Mouse (Mus musculus): ENCODE measurements around the gene Pnpla5. TPM values are rescaled to one million over a fixed set of nuclear protein-coding genes. Genes with fewer than 3 reads are reported as not detected.

The Pnpla5 gene
- polyA plus RNA-seq, 1 experiment from 2014 or later = not detected

- ATAC-seq (ENCODE audit: low read depth) (no peak), DNase-seq (ENCODE audit: low spot score) (no peak)
- no peak overlapping the region for H3K4me2 ChIP-seq (ENCODE audit: low read depth, low read length)
- H3K27me3 ChIP-seq (replicated peaks; ENCODE audit: control insufficient read depth, insufficient read depth, low read length) = no peaks in the 10 kb centered on the region
- H3K36me3 ChIP-seq (ENCODE audit: control insufficient read depth, insufficient read depth, low read length) = no peaks in the 10 kb centered on the region
- H3K4me3 ChIP-seq (ENCODE audit: low read depth, low read length) = no peak overlapping the region
- no peaks in the 10 kb centered on the region for H3K4me1 ChIP-seq (ENCODE audit: control insufficient read depth, insufficient read depth, low read length)
- no peak overlapping the region for H3K27ac ChIP-seq (replicated peaks; ENCODE audit: low read depth, low read length)
- WGBS = 65% methylated on average over 13 of the region's 16 CpGs
- no peak overlapping the region for H3K9ac ChIP-seq (ENCODE audit: low read depth, low read length)
- no peaks in the 10 kb centered on the region for H3K9me3 ChIP-seq (ENCODE audit: control insufficient read depth, low read length)
Observed at GRCm38 (mm10) chr15:84131096-84131786, 8.3 kb upstream of the Pnpla5 start.

- Histone ChIP-seq H3K4me2 (ENCODE audit: low read depth, low read length) (no peak overlapping the region), H3K4me1 (ENCODE audit: control insufficient read depth, insufficient read depth, low read length) (no peaks in the 10 kb centered on the region), H3K9me3 (ENCODE audit: control insufficient read depth, low read length) (no peaks in the 10 kb centered on the region), H3K36me3 (ENCODE audit: control insufficient read depth, insufficient read depth, low read length) (no peaks in the 10 kb centered on the region), H3K27me3 (replicated peaks; ENCODE audit: control insufficient read depth, insufficient read depth, low read length) (no peaks in the 10 kb centered on the region), H3K27ac (replicated peaks; ENCODE audit: low read depth, low read length) (no peak overlapping the region), H3K4me3 (ENCODE audit: low read depth, low read length) (no peak overlapping the region), H3K9ac (ENCODE audit: low read depth, low read length) (no peak overlapping the region)
- DNase-seq (ENCODE audit: low spot score) = no peak
- ATAC-seq (ENCODE audit: low read depth) = no peak
- 30% methylated on average over 5 of the region's 5 CpGs for WGBS
Observed at GRCm38 (mm10) chr15:84126871-84127270, 3.9 kb upstream of the Pnpla5 start.

- Histone ChIP-seq H3K4me3 (ENCODE audit: low read depth, low read length) (no peak overlapping the region), H3K27ac (replicated peaks; ENCODE audit: low read depth, low read length) (no peak overlapping the region), H3K4me1 (ENCODE audit: control insufficient read depth, insufficient read depth, low read length) (no peaks in the 10 kb centered on the region), H3K9ac (ENCODE audit: low read depth, low read length) (no peak overlapping the region), H3K9me3 (ENCODE audit: control insufficient read depth, low read length) (no peaks in the 10 kb centered on the region), H3K36me3 (ENCODE audit: control insufficient read depth, insufficient read depth, low read length) (no peaks in the 10 kb centered on the region), H3K4me2 (ENCODE audit: low read depth, low read length) (no peak overlapping the region), H3K27me3 (replicated peaks; ENCODE audit: control insufficient read depth, insufficient read depth, low read length) (no peaks in the 10 kb centered on the region)
- ATAC-seq (ENCODE audit: low read depth) = no peak
- 53% methylated on average over 4 of the region's 4 CpGs for WGBS
- DNase-seq (ENCODE audit: low spot score) = no peak
Observed at GRCm38 (mm10) chr15:84126447-84126846, 3.5 kb upstream of the Pnpla5 start.

- Histone ChIP-seq H3K4me3 (ENCODE audit: low read depth, low read length) (no peak overlapping the region), H3K4me2 (ENCODE audit: low read depth, low read length) (no peak overlapping the region), H3K27ac (replicated peaks; ENCODE audit: low read depth, low read length) (no peak overlapping the region), H3K4me1 (ENCODE audit: control insufficient read depth, insufficient read depth, low read length) (no peaks in the 10 kb centered on the region), H3K27me3 (replicated peaks; ENCODE audit: control insufficient read depth, insufficient read depth, low read length) (no peaks in the 10 kb centered on the region), H3K9ac (ENCODE audit: low read depth, low read length) (no peak overlapping the region), H3K9me3 (ENCODE audit: control insufficient read depth, low read length) (no peaks in the 10 kb centered on the region), H3K36me3 (ENCODE audit: control insufficient read depth, insufficient read depth, low read length) (no peaks in the 10 kb centered on the region)
- DNase-seq (ENCODE audit: low spot score) (no peak), ATAC-seq (ENCODE audit: low read depth) (no peak)
- 70% methylated on average over 7 of the region's 7 CpGs for WGBS
Observed at GRCm38 (mm10) chr15:84124086-84124485, 1.1 kb upstream of the Pnpla5 start.

GRCm38 (mm10) chr15:84121036-84121435 is 1.9 kb downstream of the Pnpla5 start:
- 61% methylated on average over 7 of the region's 7 CpGs for WGBS
- no peaks in the 10 kb centered on the region for H3K4me1 ChIP-seq (ENCODE audit: control insufficient read depth, insufficient read depth, low read length)
- no peaks in the 10 kb centered on the region for H3K27me3 ChIP-seq (replicated peaks; ENCODE audit: control insufficient read depth, insufficient read depth, low read length)
- H3K9ac ChIP-seq (ENCODE audit: low read depth, low read length) = no peak overlapping the region
- no peak overlapping the region for H3K27ac ChIP-seq (replicated peaks; ENCODE audit: low read depth, low read length)
- H3K36me3 ChIP-seq (ENCODE audit: control insufficient read depth, insufficient read depth, low read length) = no peaks in the 10 kb centered on the region
- no peak overlapping the region for H3K4me2 ChIP-seq (ENCODE audit: low read depth, low read length)
- ATAC-seq (ENCODE audit: low read depth) (no peak), DNase-seq (ENCODE audit: low spot score) (no peak)
- H3K9me3 ChIP-seq (ENCODE audit: control insufficient read depth, low read length) = no peaks in the 10 kb centered on the region
- no peak overlapping the region for H3K4me3 ChIP-seq (ENCODE audit: low read depth, low read length)

GRCm38 (mm10) chr15:84120612-84121011 is 2.4 kb downstream of the Pnpla5 start:
- ATAC-seq (ENCODE audit: low read depth) (no peak), DNase-seq (ENCODE audit: low spot score) (no peak)
- 22% methylated on average over 6 of the region's 6 CpGs for WGBS
- Histone ChIP-seq H3K36me3 (ENCODE audit: control insufficient read depth, insufficient read depth, low read length) (no peaks in the 10 kb centered on the region), H3K9me3 (ENCODE audit: control insufficient read depth, low read length) (no peaks in the 10 kb centered on the region), H3K9ac (ENCODE audit: low read depth, low read length) (no peak overlapping the region), H3K4me2 (ENCODE audit: low read depth, low read length) (no peak overlapping the region), H3K4me1 (ENCODE audit: control insufficient read depth, insufficient read depth, low read length) (no peaks in the 10 kb centered on the region), H3K4me3 (ENCODE audit: low read depth, low read length) (no peak overlapping the region), H3K27ac (replicated peaks; ENCODE audit: low read depth, low read length) (no peak overlapping the region), H3K27me3 (replicated peaks; ENCODE audit: control insufficient read depth, insufficient read depth, low read length) (no peaks in the 10 kb centered on the region)

GRCm38 (mm10) chr15:84116466-84116865 is 6.5 kb downstream of the Pnpla5 start:
- Histone ChIP-seq H3K27ac (replicated peaks; ENCODE audit: low read depth, low read length) (no peak overlapping the region), H3K9me3 (ENCODE audit: control insufficient read depth, low read length) (no peaks in the 10 kb centered on the region), H3K4me2 (ENCODE audit: low read depth, low read length) (no peak overlapping the region), H3K4me3 (ENCODE audit: low read depth, low read length) (no peak overlapping the region), H3K4me1 (ENCODE audit: control insufficient read depth, insufficient read depth, low read length) (no peaks in the 10 kb centered on the region), H3K9ac (ENCODE audit: low read depth, low read length) (no peak overlapping the region), H3K36me3 (ENCODE audit: control insufficient read depth, insufficient read depth, low read length) (no peaks in the 10 kb centered on the region), H3K27me3 (replicated peaks; ENCODE audit: control insufficient read depth, insufficient read depth, low read length) (no peaks in the 10 kb centered on the region)
- 79% methylated on average over 1 of the region's 1 CpGs for WGBS
- DNase-seq (ENCODE audit: low spot score) (no peak), ATAC-seq (ENCODE audit: low read depth) (no peak)

- no peak overlapping the region for H3K4me3 ChIP-seq (ENCODE audit: low read depth, low read length)
- H3K36me3 ChIP-seq (ENCODE audit: control insufficient read depth, insufficient read depth, low read length) = no peaks in the 10 kb centered on the region
- DNase-seq (ENCODE audit: low spot score) (no peak), ATAC-seq (ENCODE audit: low read depth) (no peak)
- 59% methylated on average over 5 of the region's 5 CpGs for WGBS
- H3K27ac ChIP-seq (replicated peaks; ENCODE audit: low read depth, low read length) = no peak overlapping the region
- no peaks in the 10 kb centered on the region for H3K27me3 ChIP-seq (replicated peaks; ENCODE audit: control insufficient read depth, insufficient read depth, low read length)
- no peaks in the 10 kb centered on the region for H3K4me1 ChIP-seq (ENCODE audit: control insufficient read depth, insufficient read depth, low read length)
- no peak overlapping the region for H3K9ac ChIP-seq (ENCODE audit: low read depth, low read length)
- no peak overlapping the region for H3K4me2 ChIP-seq (ENCODE audit: low read depth, low read length)
- H3K9me3 ChIP-seq (ENCODE audit: control insufficient read depth, low read length) = no peaks in the 10 kb centered on the region
Observed at GRCm38 (mm10) chr15:84115727-84116126, 7.2 kb downstream of the Pnpla5 start.

GRCm38 (mm10) chr15:84113873-84114272 is 9.1 kb downstream of the Pnpla5 start:
- no peak overlapping the region for H3K4me2 ChIP-seq (ENCODE audit: low read depth, low read length)
- H3K36me3 ChIP-seq (ENCODE audit: control insufficient read depth, insufficient read depth, low read length) = no peaks in the 10 kb centered on the region
- ATAC-seq (ENCODE audit: low read depth) = no peak
- H3K9ac ChIP-seq (ENCODE audit: low read depth, low read length) = no peak overlapping the region
- WGBS = 71% methylated on average over 6 of the region's 6 CpGs
- H3K27ac ChIP-seq (replicated peaks; ENCODE audit: low read depth, low read length) = no peak overlapping the region
- H3K9me3 ChIP-seq (ENCODE audit: control insufficient read depth, low read length) = no peaks in the 10 kb centered on the region
- no peak for DNase-seq (ENCODE audit: low spot score)
- H3K4me3 ChIP-seq (ENCODE audit: low read depth, low read length) = no peak overlapping the region
- H3K4me1 ChIP-seq (ENCODE audit: control insufficient read depth, insufficient read depth, low read length) = no peaks in the 10 kb centered on the region
- no peaks in the 10 kb centered on the region for H3K27me3 ChIP-seq (replicated peaks; ENCODE audit: control insufficient read depth, insufficient read depth, low read length)
